Mouse (Mus musculus) MEL (cell line): ENCODE measurements around the gene Hoxa4. TPM values are rescaled to one million over a fixed set of nuclear protein-coding genes. Genes with fewer than 3 reads are reported as not detected.

Source experiments
- DNase-seq: peaks from one replicate; pipeline ENCODE4 v3.0.0; 2011; ENCODE audit warnings: low read depth, low spot score
- H3K27ac ChIP-seq: 2 replicates; pipeline ENCODE4 v1.5.1; 2012; ENCODE audit warnings: low read depth, mild to moderate bottlenecking, control low read depth, low read length, moderate library complexity; ENCODE audit not compliant: control insufficient read depth
- H3K27me3 ChIP-seq, 2 experiments: fragments of 150-350 bp in 1 of 2; sonication (generic) in 1 of 2; 2 replicates each; pipeline ENCODE4 v1.6.1; 2012; ENCODE audit warnings: low read length in 2 of 2, mild to moderate bottlenecking in 2 of 2, improper control_type of control experiment in 1 of 2, moderate library complexity in 1 of 2; ENCODE audit not compliant: insufficient read depth in 2 of 2, control insufficient read depth in 1 of 2
- H3K36me3 ChIP-seq, 2 experiments: 2 replicates each; pipeline ENCODE4 v1.6.1; 2012 to 2014; ENCODE audit warnings: low read length in 2 of 2, improper control_type of control experiment in 1 of 2, inconsistent platforms in 1 of 2, mild to moderate bottlenecking in 1 of 2; ENCODE audit not compliant: insufficient read depth in 2 of 2, control insufficient read depth in 1 of 2
- H3K4me1 ChIP-seq, 2 experiments: fragments of 150-350 bp in 1 of 2; sonication (generic) in 1 of 2; 2 replicates each; pipeline ENCODE4 v1.6.1; 2012; ENCODE audit warnings: low read length in 2 of 2, improper control_type of control experiment in 1 of 2, mild to moderate bottlenecking in 1 of 2; ENCODE audit not compliant: insufficient read depth in 2 of 2, control insufficient read depth in 1 of 2
- H3K4me3 ChIP-seq, 2 experiments: fragments of 150-350 bp in 1 of 2; sonication (generic) in 1 of 2; 2 replicates each; pipeline ENCODE4 v1.5.1; 2012; ENCODE audit warnings: low read depth in 2 of 2, low read length in 2 of 2, mild to moderate bottlenecking in 2 of 2, moderate library complexity in 2 of 2, control low read depth in 1 of 2, improper control_type of control experiment in 1 of 2; ENCODE audit not compliant: control insufficient read depth in 1 of 2, insufficient read depth in 1 of 2
- H3K79me2 ChIP-seq: 2 replicates; pipeline ENCODE4 v1.6.1; 2012; ENCODE audit warnings: mild to moderate bottlenecking, low read length, moderate library complexity; ENCODE audit not compliant: control insufficient read depth, poor library complexity, insufficient read depth
- H3K9ac ChIP-seq: 2 replicates; pipeline ENCODE4 v1.6.1; 2012; ENCODE audit warnings: low read depth, mild to moderate bottlenecking, control low read depth, low read length, moderate library complexity; ENCODE audit not compliant: control insufficient read depth, poor library complexity, severe bottlenecking
- H3K9me3 ChIP-seq: fragments of 150-350 bp; sonication (generic); replicated peaks from 2 replicates; pipeline ENCODE4 v1.6.1; 2012; ENCODE audit warnings: mild to moderate bottlenecking, low read length, improper control_type of control experiment, moderate library complexity; ENCODE audit not compliant: insufficient read depth
- CHD2 ChIP-seq: IDR thresholded peaks from 2 replicates; pipeline ENCODE4 v1.6.1; 2011; ENCODE audit warnings: low read length, improper control_type of control experiment
- CTCF ChIP-seq, 3 experiments: IDR thresholded peaks in 2 of 3; conservative IDR thresholded peaks in 1 of 3; 2 replicates each; pipeline ENCODE4 v1.5.1; 2011 to 2012; ENCODE audit warnings: low read length in 3 of 3, low read depth in 2 of 3, mild to moderate bottlenecking in 2 of 3, improper control_type of control experiment in 1 of 3, inconsistent platforms in 1 of 3, mixed read lengths in 1 of 3, moderate library complexity in 1 of 3; ENCODE audit not compliant: control insufficient read depth in 1 of 3, insufficient read depth in 1 of 3, poor library complexity in 1 of 3, severe bottlenecking in 1 of 3
- E2F4 ChIP-seq: IDR thresholded peaks from 2 replicates; pipeline ENCODE4 v1.6.1; 2011; ENCODE audit warnings: low read depth, low read length, improper control_type of control experiment, borderline replicate concordance
- ELF1 ChIP-seq: IDR thresholded peaks from 2 replicates; pipeline ENCODE4 v1.6.1; 2014; ENCODE audit warnings: low read depth, mild to moderate bottlenecking, inconsistent platforms, low read length, improper control_type of control experiment, moderate library complexity
- EP300 ChIP-seq, 2 experiments: IDR thresholded peaks; 2 replicates each; pipeline ENCODE4 v1.6.1; 2011; ENCODE audit warnings: improper control_type of control experiment in 2 of 2, low read length in 2 of 2, low read depth in 1 of 2, mild to moderate bottlenecking in 1 of 2
- GABPA ChIP-seq: IDR thresholded peaks from 2 replicates; pipeline ENCODE4 v1.6.1; 2012; ENCODE audit warnings: low read depth, mild to moderate bottlenecking, inconsistent platforms, low read length, improper control_type of control experiment, moderate library complexity
- JUND ChIP-seq: IDR thresholded peaks from 2 replicates; pipeline ENCODE4 v1.6.1; 2011; ENCODE audit warnings: low read depth, mild to moderate bottlenecking, improper control_type of control experiment, low read length
- KAT2A ChIP-seq: conservative IDR thresholded peaks from 2 replicates; pipeline ENCODE4 v1.6.1; 2012; ENCODE audit warnings: low read depth, low read length, improper control_type of control experiment, inconsistent platforms
- MAFK ChIP-seq: IDR thresholded peaks from 2 replicates; pipeline ENCODE4 v1.6.1; 2011; ENCODE audit warnings: low read depth, mild to moderate bottlenecking, low read length, improper control_type of control experiment, borderline replicate concordance
- MAX ChIP-seq: IDR thresholded peaks from 2 replicates; pipeline ENCODE4 v1.6.1; 2011; ENCODE audit warnings: low read length, improper control_type of control experiment
- MAZ ChIP-seq: IDR thresholded peaks from 2 replicates; pipeline ENCODE4 v1.6.1; 2012; ENCODE audit warnings: low read depth, mild to moderate bottlenecking, inconsistent platforms, low read length, improper control_type of control experiment
- MEF2A ChIP-seq: IDR thresholded peaks from 2 replicates; pipeline ENCODE4 v1.6.1; 2014; ENCODE audit warnings: low read depth, mild to moderate bottlenecking, inconsistent platforms, low read length, improper control_type of control experiment; ENCODE audit not compliant: poor library complexity, insufficient replicate concordance, severe bottlenecking; ENCODE audit errors: extremely low read depth
- MYB ChIP-seq: IDR thresholded peaks from 2 replicates; pipeline ENCODE4 v1.6.1; 2011; ENCODE audit warnings: mild to moderate bottlenecking, low read depth, low read length, improper control_type of control experiment
- NELFE ChIP-seq: IDR thresholded peaks from 2 replicates; pipeline ENCODE4 v1.6.1; 2011; ENCODE audit warnings: low read depth, low read length, improper control_type of control experiment
- NRF1 ChIP-seq: IDR thresholded peaks from 2 replicates; pipeline ENCODE4 v1.6.1; 2014; ENCODE audit warnings: low read depth, mild to moderate bottlenecking, inconsistent platforms, low read length, improper control_type of control experiment, moderate library complexity; ENCODE audit not compliant: poor library complexity, insufficient read depth, severe bottlenecking
- POLR2AphosphoS2 ChIP-seq: IDR thresholded peaks from 2 replicates; pipeline ENCODE4 v1.6.1; 2011; ENCODE audit warnings: low read length, improper control_type of control experiment
- POLR2AphosphoS5 ChIP-seq: IDR thresholded peaks from 2 replicates; pipeline ENCODE4 v1.6.1; 2012; ENCODE audit warnings: low read depth, borderline replicate concordance, mild to moderate bottlenecking, inconsistent platforms, low read length, moderate library complexity, mixed read lengths
- RAD21 ChIP-seq: IDR thresholded peaks from 2 replicates; pipeline ENCODE4 v1.6.1; 2011; ENCODE audit warnings: mild to moderate bottlenecking, low read depth, low read length, improper control_type of control experiment
- RCOR1 ChIP-seq: IDR thresholded peaks from 2 replicates; pipeline ENCODE4 v1.6.1; 2012; ENCODE audit warnings: low read depth, mild to moderate bottlenecking, inconsistent platforms, low read length, improper control_type of control experiment
- SIN3A ChIP-seq: IDR thresholded peaks from 2 replicates; pipeline ENCODE4 v1.6.1; 2012; ENCODE audit warnings: low read length, improper control_type of control experiment, inconsistent platforms
- SMC3 ChIP-seq: IDR thresholded peaks from 2 replicates; pipeline ENCODE4 v1.6.1; 2011; ENCODE audit warnings: low read depth, low read length, improper control_type of control experiment
- TCF12 ChIP-seq: IDR thresholded peaks from 2 replicates; pipeline ENCODE4 v1.6.1; 2014; ENCODE audit warnings: low read depth, mild to moderate bottlenecking, inconsistent platforms, low read length, improper control_type of control experiment, moderate library complexity
- UBTF ChIP-seq: IDR thresholded peaks from 2 replicates; pipeline ENCODE4 v1.6.1; 2012; ENCODE audit warnings: low read depth, mild to moderate bottlenecking, inconsistent platforms, low read length, improper control_type of control experiment, moderate library complexity, borderline replicate concordance; ENCODE audit not compliant: insufficient read depth
- USF2 ChIP-seq, 2 experiments: IDR thresholded peaks; 2 replicates each; pipeline ENCODE4 v1.6.1; 2011 to 2012; ENCODE audit warnings: improper control_type of control experiment in 2 of 2, low read length in 2 of 2, borderline replicate concordance in 1 of 2, inconsistent platforms in 1 of 2, low read depth in 1 of 2, mild to moderate bottlenecking in 1 of 2; ENCODE audit not compliant: insufficient read depth in 1 of 2
- ZC3H11A ChIP-seq: IDR thresholded peaks from 2 replicates; pipeline ENCODE4 v1.6.1; 2012; ENCODE audit warnings: low read depth, mild to moderate bottlenecking, inconsistent platforms, low read length, improper control_type of control experiment
- ZMIZ1 ChIP-seq: IDR thresholded peaks from 2 replicates; pipeline ENCODE4 v1.6.1; 2012; ENCODE audit warnings: low read depth, mild to moderate bottlenecking, inconsistent platforms, low read length, improper control_type of control experiment, moderate library complexity
- polyA plus RNA-seq, 2 experiments: library from polyadenylated mRNA; stranded (reverse) in 1 of 2; unstranded in 1 of 2; fragments of >175 nt in 1 of 2; fragments of >200 nt in 1 of 2; gene quantifications; 2 replicates each; pipeline versions ENCODE4 v1.2.1 to v1.2.4; 2012; ENCODE audit warnings: low replicate concordance in 2 of 2, low read depth in 1 of 2; ENCODE audit not compliant: insufficient read length in 2 of 2, insufficient read depth in 1 of 2, missing spikeins in 1 of 2
- total RNA-seq: library from RNA; depleted of rRNA; stranded (reverse); fragments of 300-350 nt; gene quantifications from 2 replicates; pipeline ENCODE4 v1.2.3, GENCODE M21; 2012

Hoxa4 gene
- total and polyA plus RNA-seq, 3 experiments, result not detected

GRCm38 (mm10) chr6:52221337-52221992 lies 29.9 kb upstream of the Hoxa4 start, which contains the start of gene Hoxa7:
Gene Hoxa7 (minus strand): TSS chr6:52221854.
- DNase-seq, result peak; percentile 81
- Histone ChIP-seq H3K36me3 (no peaks in the 10 kb centered on the region), H3K27ac (no peak within 1 kb of the TSS), H3K79me2 (no peaks in the 10 kb centered on the region), H3K4me1 (no peaks in the 10 kb centered on the region), H3K4me3 (peak within 1 kb of the TSS; percentile 74 to 79), H3K9ac (peak within 1 kb of the TSS; percentile 72), H3K27me3 (no peaks in the 10 kb centered on the region), H3K9me3 (no peaks in the 10 kb centered on the region)
- TF ChIP-seq CHD2 (no peak), TCF12 (no peak), MEF2A (no peak), NELFE (no peak; the same call in 1 of the 2 replicates), JUND (no peak), MAZ (no peak), POLR2AphosphoS5 (no peak), MAX (no peak), KAT2A (no peak), MAFK (no peak), CTCF (IDR thresholded peaks at IDR 0.05 in 2 of 3, conservative IDR thresholded peaks at IDR 0.05 in 1 of 3; ENCODE audit: control insufficient read depth in 1 of 3, insufficient read depth in 1 of 3, low read depth in 2 of 3, low read length in 3 of 3, poor library complexity in 1 of 3, severe bottlenecking in 1 of 3) (peak; percentile 81 to 89 (median 86)), ZMIZ1 (no peak), SMC3 (peak; percentile 77), POLR2AphosphoS2 (no peak), RCOR1 (no peak), E2F4 (no peak), GABPA (no peak), ZC3H11A (peak; percentile 87), RAD21 (peak; percentile 91), SIN3A (peak; percentile 32; the same call in 1 of the 2 replicates)

GRCm38 (mm10) chr6:52220865-52221310 lies 29.3 kb upstream of the Hoxa4 start:
- Histone ChIP-seq H3K79me2 (no peaks in the 10 kb centered on the region), H3K9me3 (no peaks in the 10 kb centered on the region), H3K9ac (peak overlapping the region; percentile 72), H3K27me3 (no peaks in the 10 kb centered on the region), H3K27ac (no peak overlapping the region)
- TF ChIP-seq MYB, result no peak
- no peak for TF ChIP-seq GABPA
- TF ChIP-seq CHD2, result no peak
- no peak for TF ChIP-seq KAT2A
- no peak for TF ChIP-seq MAFK
- TF ChIP-seq MEF2A, result no peak
- TF ChIP-seq EP300 (IDR thresholded peaks at IDR 0.05; ENCODE audit: low read depth in 1 of 2, low read length in 2 of 2), result no peak
- TF ChIP-seq NRF1, result no peak
- TF ChIP-seq UBTF, result no peak
- no peak for TF ChIP-seq ELF1
- no peak for TF ChIP-seq USF2 (IDR thresholded peaks at IDR 0.05; ENCODE audit: borderline replicate concordance in 1 of 2, insufficient read depth in 1 of 2, low read depth in 1 of 2, low read length in 2 of 2)
- no peak for TF ChIP-seq E2F4
- TF ChIP-seq, all 39 proteins: peak for 0
- Histone ChIP-seq H3K4me1 (no peaks in the 10 kb centered on the region), H3K4me3 (peak overlapping the region; percentile 74 to 79; a peak in 3 of 4 replicates), H3K36me3 (no peaks in the 10 kb centered on the region)
- DNase-seq, result peak; percentile 9
